Mouse (Mus musculus) intestine, embryonic 16.5 days (tissue): ENCODE data around the gene Olfr460. TPM values are rescaled to one million over a fixed set of nuclear protein-coding genes. Genes with fewer than 3 reads are reported as not detected.

Experiments used
- ATAC-seq: fragments of 200-750 bp; cut with Nextera tagmentation; 2 replicates; pipeline ENCODE4 v1.8.0; 2017; ENCODE audit warnings: moderate TSS enrichment, moderate library complexity
- H3K27ac ChIP-seq: fragments of 300-500 bp; sonication (generic); 2 replicates; pipeline ENCODE4 v1.5.1; 2014; ENCODE audit warnings: mild to moderate bottlenecking, low read length
- H3K27me3 ChIP-seq: fragments of 300-500 bp; sonication (generic); replicated peaks from 2 replicates; pipeline ENCODE4 v1.6.1; 2014; ENCODE audit warnings: low read length, control low read depth, mixed read lengths; ENCODE audit not compliant: control insufficient read depth, insufficient read depth
- H3K36me3 ChIP-seq: fragments of 300-500 bp; sonication (generic); 2 replicates; pipeline ENCODE4 v1.6.1; 2014; ENCODE audit warnings: low read length, control low read depth; ENCODE audit not compliant: control insufficient read depth, insufficient read depth
- H3K4me1 ChIP-seq: fragments of 300-500 bp; sonication (generic); 2 replicates; pipeline ENCODE4 v1.6.1; 2014; ENCODE audit warnings: low read length, control low read depth, mixed read lengths; ENCODE audit not compliant: control insufficient read depth, insufficient read depth
- H3K4me2 ChIP-seq: fragments of 300-500 bp; sonication (generic); 2 replicates; pipeline ENCODE4 v1.6.1; 2014; ENCODE audit warnings: low read depth, low read length, control low read depth
- H3K4me3 ChIP-seq: fragments of 300-500 bp; sonication (generic); 2 replicates; pipeline ENCODE4 v1.5.1; 2014; ENCODE audit warnings: mild to moderate bottlenecking, low read length
- H3K9ac ChIP-seq: fragments of 300-500 bp; sonication (generic); 2 replicates; pipeline ENCODE4 v1.6.1; 2014; ENCODE audit warnings: low read depth, low read length
- H3K9me3 ChIP-seq: fragments of 300-500 bp; sonication (generic); 2 replicates; pipeline ENCODE4 v1.6.1; 2016; ENCODE audit warnings: low read length, control low read depth; ENCODE audit not compliant: control insufficient read depth
- WGBS: fragments of 180-500 bp; shearing (Covaris S2); extraction: QIAGEN DNeasy Blood & Tissue Kit; methylation state at CpG from one replicate; pipeline ENCODE4 v1.1.7; 2014; 5-methylcytosine and 5-hydroxymethylcytosine counted together
- polyA plus RNA-seq: library from polyadenylated mRNA; unstranded; fragments of >200 nt; fragmentation: Nextera tagmentation; extraction: Ambion mirVana; gene quantifications from 2 replicates; pipeline ENCODE4 v1.2.1, GENCODE M21; 2015

Gene Olfr460
- not detected in 2 replicates for polyA plus RNA-seq

- Histone ChIP-seq H3K9ac (no peak within 1 kb of the TSS), H3K4me3 (no peak within 1 kb of the TSS)
- ATAC-seq, result no peak
These were observed at the start of gene Olfr460 for GRCm38 (mm10) chr6:40569187-40569586. Olfr460 (plus strand) TSS chr6:40569487.

GRCm38 (mm10) chr6:40544690-40545089, 24.6 kb upstream of the Olfr460 start:
- Histone ChIP-seq H3K4me2 (no peak overlapping the region), H3K27ac (no peak overlapping the region), H3K4me3 (no peak overlapping the region), H3K9ac (no peak overlapping the region), H3K27me3 (no peaks in the 10 kb centered on the region), H3K9me3 (no peaks in the 10 kb centered on the region), H3K36me3 (no peaks in the 10 kb centered on the region), H3K4me1 (no peaks in the 10 kb centered on the region)
- WGBS, result 87% methylated on average over 10 of the region's 10 CpGs
- ATAC-seq, result no peak

More at GRCm38 (mm10) chr6:40569187-40569586, at the start of gene Olfr460:
- H3K4me2 ChIP-seq, result no peak within 1 kb of the TSS
- H3K4me1 ChIP-seq, result no peaks in the 10 kb centered on the region
- 88% methylated on average over 3 of the region's 3 CpGs for WGBS
- H3K9me3 ChIP-seq, result no peaks in the 10 kb centered on the region
- H3K36me3 ChIP-seq, result no peaks in the 10 kb centered on the region
- H3K27me3 ChIP-seq, result no peaks in the 10 kb centered on the region
- no peak within 1 kb of the TSS for H3K27ac ChIP-seq

- Histone ChIP-seq H3K4me2 (no peak within 1 kb of the TSS), H3K9me3 (no peaks in the 10 kb centered on the region), H3K4me1 (no peaks in the 10 kb centered on the region), H3K4me3 (no peak within 1 kb of the TSS), H3K9ac (no peak within 1 kb of the TSS), H3K36me3 (no peaks in the 10 kb centered on the region), H3K27ac (no peak within 1 kb of the TSS), H3K27me3 (no peaks in the 10 kb centered on the region)
- no peak for ATAC-seq
- WGBS, result 76% methylated on average over 2 of the region's 2 CpGs
These were observed 14.3 kb upstream of the Olfr460 start, which contains the start of gene Olfr461 for GRCm38 (mm10) chr6:40554950-40555349. Olfr461 (minus strand) TSS chr6:40555050.

GRCm38 (mm10) chr6:40573618-40574017, 4.3 kb downstream of the Olfr460 start:
- Histone ChIP-seq H3K27ac (no peak overlapping the region), H3K9me3 (no peaks in the 10 kb centered on the region), H3K4me1 (no peaks in the 10 kb centered on the region), H3K36me3 (no peaks in the 10 kb centered on the region), H3K4me2 (no peak overlapping the region), H3K27me3 (no peaks in the 10 kb centered on the region), H3K9ac (no peak overlapping the region), H3K4me3 (no peak overlapping the region)
- 68% methylated on average over 3 of the region's 3 CpGs for WGBS
- no peak for ATAC-seq

- ATAC-seq, result no peak
- H3K27ac ChIP-seq, result no peak overlapping the region
- WGBS, result 81% methylated on average over 1 of the region's 1 CpGs
- H3K9me3 ChIP-seq, result no peaks in the 10 kb centered on the region
- no peaks in the 10 kb centered on the region for H3K27me3 ChIP-seq
- H3K4me1 ChIP-seq, result no peaks in the 10 kb centered on the region
- no peak overlapping the region for H3K9ac ChIP-seq
- no peaks in the 10 kb centered on the region for H3K36me3 ChIP-seq
- H3K4me2 ChIP-seq, result no peak overlapping the region
- H3K4me3 ChIP-seq, result no peak overlapping the region
These were observed 7.0 kb downstream of the Olfr460 start for GRCm38 (mm10) chr6:40576305-40576704.

- Histone ChIP-seq H3K27me3 (no peaks in the 10 kb centered on the region), H3K36me3 (no peaks in the 10 kb centered on the region), H3K4me3 (no peak overlapping the region), H3K27ac (no peak overlapping the region), H3K9ac (no peak overlapping the region), H3K4me2 (no peak overlapping the region), H3K4me1 (no peaks in the 10 kb centered on the region), H3K9me3 (no peaks in the 10 kb centered on the region)
- no peak for ATAC-seq
- WGBS, result 84% methylated on average over 6 of the region's 6 CpGs
These were observed 15.0 kb downstream of the Olfr460 start for GRCm38 (mm10) chr6:40584336-40584735.

GRCm38 (mm10) chr6:40585645-40586044, 16.4 kb downstream of the Olfr460 start, which contains the start of gene Clec5a:
Clec5a (minus strand) TSS chr6:40585821.
- Histone ChIP-seq H3K4me1 (no peaks in the 10 kb centered on the region), H3K9ac (no peak within 1 kb of the TSS), H3K27me3 (no peaks in the 10 kb centered on the region), H3K4me3 (no peak within 1 kb of the TSS), H3K27ac (no peak within 1 kb of the TSS), H3K9me3 (no peaks in the 10 kb centered on the region), H3K4me2 (no peak within 1 kb of the TSS), H3K36me3 (no peaks in the 10 kb centered on the region)
- ATAC-seq, result no peak
- WGBS, result 74% methylated on average over 5 of the region's 5 CpGs

- no peaks in the 10 kb centered on the region for H3K36me3 ChIP-seq
- H3K27ac ChIP-seq, result no peak overlapping the region
- H3K4me1 ChIP-seq, result no peaks in the 10 kb centered on the region
- 85% methylated on average over 2 of the region's 2 CpGs for WGBS
- no peak overlapping the region for H3K9ac ChIP-seq
- no peaks in the 10 kb centered on the region for H3K9me3 ChIP-seq
- H3K27me3 ChIP-seq, result no peaks in the 10 kb centered on the region
- no peak overlapping the region for H3K4me2 ChIP-seq
- no peak overlapping the region for H3K4me3 ChIP-seq
- ATAC-seq, result no peak
These were observed 19.1 kb downstream of the Olfr460 start for GRCm38 (mm10) chr6:40588346-40588745.

GRCm38 (mm10) chr6:40594804-40595550, 25.7 kb downstream of the Olfr460 start:
- Histone ChIP-seq H3K9me3 (no peaks in the 10 kb centered on the region), H3K4me1 (no peaks in the 10 kb centered on the region), H3K36me3 (no peaks in the 10 kb centered on the region), H3K27ac (no peak overlapping the region), H3K4me3 (no peak overlapping the region), H3K4me2 (no peak overlapping the region), H3K27me3 (no peaks in the 10 kb centered on the region), H3K9ac (no peak overlapping the region)
- no peak for ATAC-seq
- 66% methylated on average over 3 of the region's 3 CpGs for WGBS
